Mouse (Mus musculus) B cell, adult 2 months (primary cell): ENCODE measurements around the gene Ifnl2.

Experiments used
- DNase-seq, 2 experiments: peaks; one replicate each; pipeline ENCODE4 v3.0.0; 2022

Gene Ifnl2

GRCm38 (mm10) chr7:28490410-28490809 is 19.8 kb downstream of the Ifnl2 start:
- peak; percentile 70 to 74 for DNase-seq

GRCm38 (mm10) chr7:28488030-28488491 is 22.2 kb downstream of the Ifnl2 start:
- DNase-seq = peak; percentile 24 to 29

GRCm38 (mm10) chr7:28484192-28484591 is 26.1 kb downstream of the Ifnl2 start:
- DNase-seq = no peak

GRCm38 (mm10) chr7:28482854-28483253 is 27.4 kb downstream of the Ifnl2 start:
- no peak for DNase-seq

- no peak for DNase-seq
Observed at GRCm38 (mm10) chr7:28478854-28479253, 31.4 kb downstream of the Ifnl2 start.

GRCm38 (mm10) chr7:28477363-28477762 is 32.9 kb downstream of the Ifnl2 start:
- no peak for DNase-seq

GRCm38 (mm10) chr7:28476191-28476590 is 34.1 kb downstream of the Ifnl2 start:
- no peak for DNase-seq

- peak in 1 of 2 experiments; percentile 35 for DNase-seq
Observed at GRCm38 (mm10) chr7:28467213-28467751, 43.0 kb downstream of the Ifnl2 start.

- DNase-seq = no peak
Observed at GRCm38 (mm10) chr7:28466721-28467212, 43.5 kb downstream of the Ifnl2 start.

- no peak for DNase-seq
Observed at GRCm38 (mm10) chr7:28464416-28465212, 45.6 kb downstream of the Ifnl2 start.

- DNase-seq = no peak
Observed at GRCm38 (mm10) chr7:28462769-28463168, 47.5 kb downstream of the Ifnl2 start.

- DNase-seq = no peak
Observed at GRCm38 (mm10) chr7:28460361-28460760, 49.9 kb downstream of the Ifnl2 start.
